Mouse (Mus musculus) lung, adult 2 months (tissue): ENCODE data around the gene 1110008L16Rik. TPM values are rescaled to one million over a fixed set of nuclear protein-coding genes. Genes with fewer than 3 reads are reported as not detected.

Source experiments
- DNase-seq: peaks from one replicate; pipeline ENCODE4 v3.0.0; 2022
- H3K4me1 ChIP-seq: fragments of 200-500 bp; 2 replicates; pipeline ENCODE4 v1.6.1; 2011; ENCODE audit warnings: low read length; ENCODE audit not compliant: control insufficient read depth, insufficient read depth
- H3K4me3 ChIP-seq: fragments of 200-500 bp; replicated peaks from 2 replicates; pipeline ENCODE3; 2011; ENCODE audit warnings: low read depth, mild to moderate bottlenecking, control low read depth, low read length; ENCODE audit errors: extremely low read depth
- CTCF ChIP-seq: fragments of 200-500 bp; IDR thresholded peaks from 2 replicates; pipeline ENCODE4 v1.5.1; 2011; ENCODE audit warnings: mild to moderate bottlenecking, low read length, control low read depth; ENCODE audit not compliant: insufficient read depth
- POLR2A ChIP-seq: fragments of 200-500 bp; IDR thresholded peaks from 2 replicates; pipeline ENCODE4 v1.6.1; 2011; ENCODE audit warnings: low read depth, mild to moderate bottlenecking, control low read depth, low read length, borderline replicate concordance; ENCODE audit errors: extremely low read depth
- WGBS: fragments of 180-500 bp; shearing (Covaris S2); methylation state at CpG from one replicate; pipeline ENCODE4 v1.1.7; 2018; 5-methylcytosine and 5-hydroxymethylcytosine counted together
- polyA plus RNA-seq: library from polyadenylated mRNA; depleted of rRNA; stranded (reverse); fragments of >200 nt; gene quantifications from 2 replicates; pipeline ENCODE4 v1.2.3, GENCODE M21; 2012

1110008L16Rik gene
- polyA plus RNA-seq, 1 experiment = 3.1 TPM

GRCm38 (mm10) chr12:55384023-55384749, 84.8 kb downstream of the 1110008L16Rik start, which contains the start of gene Psma6:
Gene Psma6 (plus strand): TSS chr12:55384222.
- 65% methylated on average over 10 of the region's 10 CpGs for WGBS
- no peak for TF ChIP-seq CTCF
- TF ChIP-seq POLR2A = no peak
- Histone ChIP-seq H3K4me3 (no peak within 1 kb of the TSS), H3K4me1 (no peaks in the 10 kb centered on the region)
- DNase-seq = no peak

- 77% methylated on average over 3 of the region's 3 CpGs for WGBS
- TF ChIP-seq POLR2A (no peak), CTCF (no peak)
- no peak for DNase-seq
- Histone ChIP-seq H3K4me1 (peaks cover 4% of the 10 kb centered on the region), H3K4me3 (no peak overlapping the region)
These were observed 85.4 kb downstream of the 1110008L16Rik start for GRCm38 (mm10) chr12:55384826-55385225.

GRCm38 (mm10) chr12:55385931-55386330, 86.6 kb downstream of the 1110008L16Rik start:
- H3K4me3 ChIP-seq = no peak overlapping the region
- peaks cover 6% of the 10 kb centered on the region for H3K4me1 ChIP-seq
- no peak for DNase-seq
- 62% methylated on average over 6 of the region's 6 CpGs for WGBS
- TF ChIP-seq CTCF = no peak
- TF ChIP-seq POLR2A = no peak

- WGBS = 77% methylated on average over 9 of the region's 9 CpGs
- no peak for DNase-seq
- peaks cover 6% of the 10 kb centered on the region for H3K4me1 ChIP-seq
- TF ChIP-seq CTCF (no peak), POLR2A (no peak)
- no peak overlapping the region for H3K4me3 ChIP-seq
These were observed 87.1 kb downstream of the 1110008L16Rik start for GRCm38 (mm10) chr12:55386456-55386855.

GRCm38 (mm10) chr12:55387083-55387787, 87.9 kb downstream of the 1110008L16Rik start:
- no peak for TF ChIP-seq POLR2A
- TF ChIP-seq CTCF = no peak
- WGBS = 70% methylated on average over 7 of the region's 7 CpGs
- no peak overlapping the region for H3K4me3 ChIP-seq
- DNase-seq = no peak
- peaks cover 6% of the 10 kb centered on the region for H3K4me1 ChIP-seq

GRCm38 (mm10) chr12:55387788-55388465, 88.5 kb downstream of the 1110008L16Rik start:
- Histone ChIP-seq H3K4me3 (no peak overlapping the region), H3K4me1 (peaks cover 6% of the 10 kb centered on the region)
- no peak for TF ChIP-seq CTCF
- no peak for TF ChIP-seq POLR2A
- 62% methylated on average over 11 of the region's 11 CpGs for WGBS
- DNase-seq = no peak

- peak; percentile 28 for DNase-seq
These were observed 89.1 kb downstream of the 1110008L16Rik start for GRCm38 (mm10) chr12:55388478-55388877.

GRCm38 (mm10) chr12:55389132-55390081, 90.0 kb downstream of the 1110008L16Rik start:
- WGBS = 33% methylated on average over 17 of the region's 17 CpGs
- no peak for DNase-seq
- Histone ChIP-seq H3K4me1 (peaks cover 6% of the 10 kb centered on the region), H3K4me3 (no peak overlapping the region)
- TF ChIP-seq CTCF (no peak), POLR2A (no peak)

More at GRCm38 (mm10) chr12:55388478-55388877, 89.1 kb downstream of the 1110008L16Rik start:
- Histone ChIP-seq H3K4me3 (no peak overlapping the region), H3K4me1 (peaks cover 6% of the 10 kb centered on the region)
- 58% methylated on average over 6 of the region's 6 CpGs for WGBS
- TF ChIP-seq POLR2A (no peak), CTCF (0 out of 2 replicates have a peak, but pooled peaks have one; percentile 8)

- H3K4me1 ChIP-seq = peaks cover 6% of the 10 kb centered on the region
- TF ChIP-seq POLR2A (no peak), CTCF (no peak)
- DNase-seq = no peak
- H3K4me3 ChIP-seq = no peak overlapping the region
These were observed 92.7 kb downstream of the 1110008L16Rik start for GRCm38 (mm10) chr12:55392120-55392519.
